Mouse (Mus musculus): Measurements from ENCODE around the gene Dnajc17.

Dnajc17 gene

DNA sequence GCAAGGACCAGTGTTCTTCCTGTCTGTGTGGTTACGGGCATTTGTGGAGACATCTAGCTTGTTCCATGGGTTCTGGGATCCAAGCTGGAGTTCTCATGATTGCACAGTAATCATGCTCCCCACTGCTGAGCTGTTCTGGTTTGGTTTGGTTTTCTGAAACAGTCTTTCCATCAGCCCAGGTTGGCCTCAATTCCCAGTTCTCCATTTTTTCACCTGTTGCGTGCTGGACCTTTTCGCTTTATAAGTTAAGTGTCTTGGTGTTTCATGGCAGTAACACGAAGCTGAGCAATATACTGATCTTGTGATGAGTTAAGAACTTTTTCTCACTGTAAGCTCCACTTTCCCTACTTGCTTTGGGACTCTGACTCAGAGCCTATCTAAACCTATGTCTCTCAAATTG, 44.6 kb downstream of the Dnajc17 start:
- no peak for DNase-seq (ENCODE audit: extremely low spot score, low spot score)

DNA sequence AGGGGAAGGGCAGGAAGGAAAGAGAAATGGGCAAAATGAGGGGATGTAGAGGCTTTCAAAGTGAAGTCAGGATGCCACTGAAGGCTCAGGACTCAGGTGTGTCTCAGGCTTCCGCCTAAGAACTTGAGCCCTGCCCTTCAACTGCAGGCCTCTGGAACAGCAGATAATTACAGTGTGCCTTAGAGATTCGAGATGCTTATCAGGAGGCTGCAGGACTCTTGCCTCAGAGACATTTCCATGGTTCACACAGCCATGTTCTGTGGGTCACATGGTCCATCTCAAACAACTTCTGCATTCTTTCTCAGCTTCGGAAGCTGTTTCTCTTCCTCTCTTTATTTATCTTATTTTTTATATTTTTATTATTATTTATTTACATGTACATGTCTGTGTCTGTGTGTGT, 45.5 kb downstream of the Dnajc17 start:
- no peak for DNase-seq (ENCODE audit: extremely low spot score, low spot score)

DNA sequence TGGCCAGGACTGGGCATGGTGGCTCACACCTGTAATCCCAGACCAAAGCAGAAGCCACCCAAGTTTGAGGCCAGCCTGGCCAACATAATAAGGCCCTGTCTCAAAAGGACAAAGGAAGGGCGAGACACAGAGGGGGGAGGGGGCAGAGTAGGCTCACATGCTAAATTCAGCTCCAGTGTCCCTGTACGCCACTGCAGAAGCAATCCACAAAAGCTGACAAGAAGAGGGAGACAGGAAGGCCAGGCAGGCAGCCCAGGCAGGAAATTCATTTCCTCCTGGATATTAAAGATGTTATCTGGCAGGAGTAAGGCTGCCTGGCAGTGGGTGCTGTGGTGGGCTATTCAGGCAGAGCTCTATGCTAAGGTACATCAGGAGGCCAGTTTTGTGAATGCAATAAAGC, 47.3 kb downstream of the Dnajc17 start:
- DNase-seq (ENCODE audit: extremely low spot score, low spot score): no peak

DNA sequence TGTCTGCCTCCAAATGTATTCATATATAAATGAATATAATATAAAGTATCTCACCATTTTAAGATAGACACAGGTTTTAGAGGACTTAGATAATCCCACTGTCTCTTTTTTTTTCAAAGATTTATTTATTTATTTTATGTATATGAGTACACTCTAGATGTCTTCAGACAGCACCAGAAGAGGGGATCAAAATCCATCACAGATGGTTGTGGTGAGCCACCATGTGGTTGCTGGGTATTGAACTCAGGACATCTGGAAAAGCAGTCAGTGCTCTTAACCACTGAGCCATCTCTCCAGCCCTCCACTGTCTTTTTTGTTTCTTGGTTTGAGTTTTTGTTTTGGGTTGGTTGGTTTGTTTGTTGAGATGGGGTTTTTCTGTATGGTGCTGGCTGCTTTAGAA, 50.8 kb downstream of the Dnajc17 start:
- no peak for DNase-seq (ENCODE audit: extremely low spot score, low spot score)

DNA sequence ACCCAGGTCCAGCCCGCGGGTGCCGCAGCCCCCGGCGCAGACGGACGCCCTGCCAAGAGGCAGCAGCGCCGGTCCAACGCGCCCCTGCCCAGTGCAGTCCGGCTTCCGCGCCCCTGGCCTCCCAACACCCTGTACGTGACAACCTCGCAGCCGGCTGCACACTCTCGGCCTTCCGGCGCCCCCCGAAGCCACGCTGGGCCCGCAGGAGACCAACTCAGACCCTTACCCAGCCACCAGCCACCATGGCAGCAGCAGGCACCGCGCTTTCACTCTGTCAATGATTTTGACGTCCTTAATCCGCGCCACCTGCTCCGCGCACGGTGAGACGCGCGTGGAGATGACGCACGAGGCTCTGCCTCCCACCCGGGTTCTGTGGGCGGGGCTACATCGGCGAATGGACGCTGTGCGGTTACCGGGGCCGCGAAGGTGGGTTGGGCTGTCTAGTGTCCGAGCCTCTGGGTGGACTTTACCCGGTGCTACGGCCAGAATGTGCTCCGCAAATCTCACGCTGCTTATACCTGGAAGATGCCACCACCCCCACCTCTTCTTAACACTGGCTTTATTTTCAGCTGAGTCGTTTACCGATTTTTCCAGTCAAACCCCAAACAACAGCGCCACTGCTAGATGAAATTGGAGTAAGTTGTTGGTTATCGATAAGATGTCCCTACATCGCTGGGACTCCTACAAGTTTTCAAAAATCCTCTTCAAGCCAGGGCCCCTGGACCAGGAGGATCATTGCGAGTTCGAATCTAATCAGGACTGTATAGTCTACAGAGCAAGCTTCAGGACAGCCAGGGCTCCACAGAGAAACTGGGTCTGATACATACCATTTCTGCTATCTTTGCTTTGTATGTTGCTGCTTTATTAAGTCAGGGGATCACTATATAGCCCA, 51.7 kb downstream of the Dnajc17 start, which contains the start of gene Rmdn3:
TSS of gene Rmdn3 (minus strand) at position 354 of the 892 bp plus-strand sequence.
- peak; percentile 93 for DNase-seq (ENCODE audit: extremely low spot score, low spot score)

DNA sequence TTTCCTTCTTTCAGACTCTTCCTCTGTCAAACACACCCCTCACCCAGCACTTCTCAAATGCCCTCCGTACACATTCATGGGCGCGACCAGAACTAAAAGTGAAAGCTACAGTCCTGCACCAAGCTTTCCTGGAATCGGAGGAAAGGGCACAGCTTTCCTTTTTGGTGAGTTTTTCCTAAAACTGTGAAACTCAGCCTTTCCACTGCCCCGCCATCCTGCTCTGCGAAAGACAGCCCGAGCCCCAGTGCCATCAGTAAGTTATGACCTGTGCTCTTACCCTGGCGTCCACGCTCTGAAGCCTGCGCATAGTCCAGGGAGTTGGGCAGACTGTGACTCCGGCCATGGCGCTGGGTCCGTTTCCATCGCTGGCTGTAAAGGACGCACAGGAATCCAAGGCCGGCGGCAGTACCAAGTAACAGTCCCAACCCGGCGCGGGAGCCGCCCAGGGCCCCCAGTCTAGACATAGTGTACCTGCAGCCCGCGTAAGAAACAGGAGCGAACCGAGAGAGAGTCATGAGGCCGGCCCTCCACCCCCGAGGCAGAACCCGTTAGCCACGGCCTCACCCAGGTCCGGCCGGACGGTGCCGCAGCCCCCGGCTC, 52.4 kb downstream of the Dnajc17 start:
- peak; percentile 45 for DNase-seq (ENCODE audit: extremely low spot score, low spot score)

DNA sequence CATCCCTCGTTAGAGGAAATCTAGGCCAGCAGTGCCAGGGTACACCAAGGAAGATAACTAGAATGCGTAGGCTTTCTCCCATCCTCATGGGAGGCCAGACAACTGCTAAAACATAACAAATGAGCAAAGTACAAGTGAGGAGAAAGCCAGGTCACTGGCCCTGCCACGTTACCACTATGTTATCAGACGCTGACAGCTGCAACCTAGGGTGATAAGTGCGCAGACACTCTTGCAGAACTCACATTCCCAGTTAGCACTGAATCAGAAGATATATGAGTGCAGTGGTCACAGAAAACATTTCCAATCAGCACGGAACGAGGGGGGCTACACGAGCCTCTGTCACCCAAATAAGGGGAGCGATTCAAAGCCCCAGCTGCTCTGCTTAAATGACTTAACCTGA, 53.2 kb downstream of the Dnajc17 start:
- no peak for DNase-seq (ENCODE audit: extremely low spot score, low spot score)

DNA sequence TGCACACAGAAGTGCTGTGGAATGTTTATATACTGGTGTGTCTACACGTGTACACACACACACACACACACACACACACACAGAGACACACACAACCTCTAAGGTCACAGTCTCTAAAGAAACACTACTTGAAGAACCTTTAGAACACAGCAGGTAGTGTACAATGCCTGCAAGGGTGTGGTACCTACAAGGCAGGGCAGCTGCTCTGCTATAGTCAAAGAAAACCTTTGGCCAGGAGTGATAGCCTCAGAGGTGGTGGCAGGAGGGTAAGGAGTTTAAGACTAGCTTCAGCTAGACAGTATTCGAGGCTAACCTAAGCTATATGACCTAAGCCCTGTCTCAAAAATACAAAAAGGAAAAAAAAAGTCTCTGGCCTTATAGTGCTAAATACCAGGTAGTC, 53.9 kb downstream of the Dnajc17 start:
- no peak for DNase-seq (ENCODE audit: extremely low spot score, low spot score)

DNA sequence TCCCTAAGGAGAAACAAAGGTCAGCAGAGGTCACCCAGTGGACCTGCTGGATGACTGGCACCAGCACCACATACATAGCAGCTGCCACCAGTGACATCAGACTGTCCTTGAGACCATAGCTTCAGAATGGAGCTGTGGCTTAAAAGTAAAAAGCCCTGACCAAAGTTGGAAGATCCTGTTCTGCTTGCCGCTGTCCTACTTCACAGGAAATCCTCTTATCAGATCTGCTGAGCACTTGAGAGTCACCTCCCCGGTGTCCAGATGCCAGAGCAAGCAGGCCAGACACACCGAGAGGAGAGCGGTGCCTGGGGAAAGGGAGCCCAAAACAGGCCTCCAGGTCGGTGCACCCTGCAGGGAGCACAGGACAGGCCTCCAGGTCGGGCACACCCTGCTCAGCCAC, 56.3 kb downstream of the Dnajc17 start:
- no peak for DNase-seq (ENCODE audit: extremely low spot score, low spot score)

DNA sequence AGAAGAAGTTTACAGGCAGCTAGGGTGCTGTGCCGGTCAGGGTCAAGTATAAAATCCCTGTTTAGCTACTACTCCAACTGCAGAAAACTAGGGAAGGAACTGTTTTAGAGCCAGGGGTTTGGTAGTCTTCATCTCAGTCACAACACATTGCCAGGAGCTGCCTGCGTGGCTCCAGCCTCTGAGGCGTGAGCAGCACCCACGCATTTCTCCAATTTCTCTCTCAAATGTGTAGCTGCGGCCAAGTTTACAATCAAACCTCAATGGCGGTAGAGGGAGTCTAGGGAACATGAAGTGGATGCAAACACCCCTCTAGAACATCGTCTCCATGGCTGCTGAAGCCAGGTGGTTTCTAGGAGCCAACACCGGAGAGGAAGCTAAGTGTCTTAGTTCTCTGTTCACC, 60.8 kb downstream of the Dnajc17 start:
- no peak for DNase-seq (ENCODE audit: extremely low spot score, low spot score)

DNA sequence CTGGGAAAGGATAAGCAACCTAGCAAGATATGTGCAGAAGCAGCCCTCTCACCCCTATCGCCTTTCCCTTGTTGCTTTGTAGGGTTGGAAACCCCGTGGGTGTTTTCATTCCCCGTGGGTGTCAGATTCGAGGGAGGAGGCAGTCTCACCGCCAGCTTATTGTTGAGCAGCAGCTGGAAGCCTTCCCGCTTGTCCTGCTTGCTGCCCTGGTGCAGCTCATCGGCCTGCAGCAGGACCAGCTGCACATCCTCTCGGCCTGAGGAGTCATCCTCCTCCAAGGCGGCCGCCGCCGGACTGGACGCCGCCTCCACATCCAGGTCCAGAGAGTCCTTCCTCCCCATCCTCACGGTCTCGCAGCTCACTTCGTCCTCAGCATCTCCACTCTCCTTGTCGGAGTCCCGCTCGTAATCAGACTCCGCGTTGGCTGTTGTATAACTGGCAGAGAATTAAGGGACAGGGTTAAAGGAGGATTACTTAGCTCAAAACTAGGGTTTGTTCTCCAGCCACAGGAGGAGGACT, 61.4 kb downstream of the Dnajc17 start:
- no peak for DNase-seq (ENCODE audit: extremely low spot score, low spot score)

DNA sequence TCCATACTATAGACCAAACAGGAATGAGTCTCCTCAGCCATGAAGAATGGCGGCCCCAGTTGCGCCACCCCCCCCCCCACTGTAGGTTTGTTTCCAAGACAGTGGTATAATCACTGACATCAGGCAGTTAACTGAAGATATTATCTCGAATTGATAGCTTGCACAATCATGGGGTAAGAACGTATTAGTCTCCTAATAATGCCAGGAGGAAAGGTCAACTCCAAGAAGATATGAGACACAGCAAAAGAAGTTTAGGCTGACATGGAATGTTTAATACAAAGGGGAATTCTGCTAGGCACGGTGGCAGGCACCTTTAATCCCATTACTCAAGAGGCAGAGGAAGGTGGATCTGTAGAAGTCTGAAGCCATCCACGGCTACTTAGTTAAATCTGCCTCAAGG, 62.2 kb downstream of the Dnajc17 start:
- no peak for DNase-seq (ENCODE audit: extremely low spot score, low spot score)

DNA sequence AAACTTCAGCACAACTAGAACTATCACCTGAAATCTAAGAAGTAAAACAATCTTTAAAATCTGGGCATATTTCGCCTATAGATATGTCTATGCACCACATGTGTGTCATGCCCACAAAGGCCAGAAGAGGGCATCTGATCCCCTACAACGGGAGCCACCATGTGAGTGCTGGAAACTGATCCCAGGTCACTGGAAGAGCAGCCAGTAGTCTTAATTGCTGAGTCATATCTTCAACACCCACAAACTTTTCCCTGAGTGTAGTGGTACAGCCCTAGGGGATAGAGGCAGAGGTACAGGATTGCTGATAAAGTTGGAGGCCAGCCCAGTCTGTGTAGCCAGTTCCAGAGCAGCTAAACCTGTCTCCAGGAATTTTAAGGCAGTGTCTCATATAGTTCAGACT, 63.4 kb downstream of the Dnajc17 start:
- DNase-seq (ENCODE audit: extremely low spot score, low spot score): no peak

DNA sequence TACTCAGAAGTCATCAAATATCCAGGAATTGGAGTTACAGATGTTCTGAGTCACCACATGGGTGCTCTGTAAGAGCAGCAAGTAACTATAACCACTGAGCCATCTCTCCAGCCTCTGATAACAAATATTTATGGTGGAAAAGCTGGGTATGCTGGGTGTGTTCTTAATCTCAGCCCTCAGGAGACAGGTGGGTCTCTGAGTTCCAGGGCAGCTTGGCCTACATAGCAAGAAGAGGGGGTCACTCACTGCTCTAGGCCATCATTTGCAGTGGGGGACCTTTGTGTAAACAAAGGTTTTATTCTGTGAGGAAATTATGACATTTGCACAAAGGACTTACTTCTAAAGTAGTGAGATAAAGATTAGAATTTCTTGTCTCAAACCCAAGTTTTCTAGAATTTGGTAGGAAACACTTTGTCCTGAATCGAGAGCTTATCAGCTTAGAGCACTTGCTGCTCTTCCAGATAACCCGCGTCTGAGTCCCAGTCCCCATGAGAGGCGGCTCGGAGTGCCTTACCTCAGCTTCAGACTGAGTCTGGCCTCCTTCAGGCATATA, 72.2 kb downstream of the Dnajc17 start:
- DNase-seq (ENCODE audit: extremely low spot score, low spot score): no peak

Data from neural tube, embryonic 10.5 days (tissue).